Mouse (Mus musculus) hindbrain, embryonic 16.5 days (tissue): ENCODE data around the gene Mr1. TPM values are rescaled to one million over a fixed set of nuclear protein-coding genes. Genes with fewer than 3 reads are reported as not detected.

Experiments used
- ATAC-seq: fragments of 200-750 bp; cut with Nextera tagmentation; 2 replicates; pipeline ENCODE4 v1.8.0; 2017; ENCODE audit warnings: moderate TSS enrichment, moderate library complexity
- H3K27ac ChIP-seq: fragments of 300-500 bp; sonication (generic); 2 replicates; pipeline ENCODE4 v1.5.1; 2014; ENCODE audit warnings: low read depth, mild to moderate bottlenecking, control low read depth, low read length, moderate library complexity
- H3K27me3 ChIP-seq: fragments of 300-500 bp; sonication (generic); replicated peaks from 2 replicates; pipeline ENCODE4 v1.6.1; 2014; ENCODE audit warnings: low read length; ENCODE audit not compliant: control insufficient read depth, insufficient read depth
- H3K36me3 ChIP-seq: fragments of 300-500 bp; sonication (generic); 2 replicates; pipeline ENCODE4 v1.6.1; 2014; ENCODE audit warnings: mild to moderate bottlenecking, low read length, moderate library complexity, mixed read lengths; ENCODE audit not compliant: control insufficient read depth, insufficient read depth
- H3K4me1 ChIP-seq: fragments of 300-500 bp; sonication (generic); 2 replicates; pipeline ENCODE4 v1.6.1; 2014; ENCODE audit warnings: low read depth, low read length; ENCODE audit not compliant: control insufficient read depth, insufficient read depth
- H3K4me2 ChIP-seq: fragments of 300-500 bp; sonication (generic); 2 replicates; pipeline ENCODE4 v1.6.1; 2014; ENCODE audit warnings: mild to moderate bottlenecking, low read length, control low read depth, moderate library complexity
- H3K4me3 ChIP-seq: fragments of 300-500 bp; sonication (generic); 2 replicates; pipeline ENCODE4 v1.5.1; 2014; ENCODE audit warnings: mild to moderate bottlenecking, low read length, control low read depth, moderate library complexity
- H3K9ac ChIP-seq: fragments of 300-500 bp; sonication (generic); 2 replicates; pipeline ENCODE4 v1.6.1; 2014; ENCODE audit warnings: low read depth, mild to moderate bottlenecking, control low read depth, low read length, moderate library complexity
- H3K9me3 ChIP-seq: fragments of 300-500 bp; sonication (generic); 2 replicates; pipeline ENCODE4 v1.6.1; 2014; ENCODE audit warnings: mild to moderate bottlenecking, low read length, moderate library complexity; ENCODE audit not compliant: control insufficient read depth
- WGBS: fragments of 180-500 bp; shearing (Covaris S2); extraction: QIAGEN DNeasy Blood & Tissue Kit; methylation state at CpG from one replicate; pipeline ENCODE4 v1.1.7; 2014; 5-methylcytosine and 5-hydroxymethylcytosine counted together
- polyA plus RNA-seq: library from polyadenylated mRNA; unstranded; fragments of >200 nt; fragmentation: Nextera tagmentation; extraction: Ambion mirVana; gene quantifications from 2 replicates; pipeline ENCODE4 v1.2.1, GENCODE M21; 2015

Gene Mr1
- polyA plus RNA-seq, 1 experiment from 2014 or later, result 2.1 TPM

DNA sequence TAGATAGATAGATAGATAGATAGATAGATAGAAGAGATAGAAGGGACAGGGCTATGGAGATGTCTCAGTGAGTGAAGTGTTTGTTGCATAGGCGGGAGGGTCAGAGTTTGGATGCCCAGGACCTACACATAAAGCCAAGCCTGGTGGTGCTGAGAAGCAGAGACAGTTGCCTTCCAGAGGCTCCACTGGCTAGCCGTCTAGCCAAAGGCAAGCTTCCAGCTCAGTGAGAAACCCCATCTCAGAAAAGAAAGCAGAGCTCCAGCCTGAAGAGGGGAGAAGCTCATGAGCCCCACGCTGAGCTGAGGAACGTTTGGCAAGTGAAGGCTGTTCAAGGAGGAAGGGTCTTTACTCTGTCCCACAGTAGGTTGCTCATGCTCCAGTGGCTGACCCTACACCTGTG, 44.0 kb downstream of the Mr1 start:
- H3K36me3 ChIP-seq, result no peaks in the 10 kb centered on the region
- WGBS, result 73% methylated on average over 4 of the region's 4 CpGs

GRCm38 (mm10) chr1:155099280-155099848, 47.2 kb downstream of the Mr1 start, which contains the start of gene Ier5:
Ier5 (minus strand) TSS chr1:155099636.
- H3K4me1 ChIP-seq, result peaks cover 14% of the 10 kb centered on the region
- H3K36me3 ChIP-seq, result no peaks in the 10 kb centered on the region
- H3K27me3 ChIP-seq, result no peaks in the 10 kb centered on the region
- H3K9ac ChIP-seq, result peak within 1 kb of the TSS; percentile 97
- H3K9me3 ChIP-seq, result no peaks in the 10 kb centered on the region
- H3K4me2 ChIP-seq, result peak within 1 kb of the TSS; percentile 69
- under 1% methylated on average over 40 of the region's 40 CpGs for WGBS
- peak; percentile 99 for ATAC-seq
- H3K27ac ChIP-seq, result peak within 1 kb of the TSS; percentile 85
- peak within 1 kb of the TSS; percentile 89 for H3K4me3 ChIP-seq

More for the DNA sequence above, 44.0 kb downstream of the Mr1 start:
- no peak for ATAC-seq
- H3K4me2 ChIP-seq, result no peak overlapping the region
- H3K27ac ChIP-seq, result no peak overlapping the region
- no peaks in the 10 kb centered on the region for H3K27me3 ChIP-seq
- no peaks in the 10 kb centered on the region for H3K9me3 ChIP-seq
- H3K9ac ChIP-seq, result no peak overlapping the region
- H3K4me3 ChIP-seq, result no peak overlapping the region
- H3K4me1 ChIP-seq, result no peaks in the 10 kb centered on the region; the same call in 1 of the 2 replicates

GRCm38 (mm10) chr1:155098486-155099279, 47.9 kb downstream of the Mr1 start:
- Histone ChIP-seq H3K27me3 (no peaks in the 10 kb centered on the region), H3K27ac (peak overlapping the region; percentile 85), H3K4me1 (peaks cover 14% of the 10 kb centered on the region), H3K4me3 (peak overlapping the region; percentile 89), H3K36me3 (no peaks in the 10 kb centered on the region), H3K9ac (peak overlapping the region; percentile 97), H3K9me3 (no peaks in the 10 kb centered on the region), H3K4me2 (peak overlapping the region; percentile 69)
- peak; percentile 28 for ATAC-seq
- WGBS, result under 1% methylated on average over 64 of the region's 93 CpGs

GRCm38 (mm10) chr1:155097931-155098485, 48.6 kb downstream of the Mr1 start:
- Histone ChIP-seq H3K4me1 (peaks cover 21% of the 10 kb centered on the region), H3K4me3 (peak overlapping the region; percentile 89), H3K4me2 (peak overlapping the region; percentile 69), H3K9ac (peak overlapping the region; percentile 97), H3K27me3 (no peaks in the 10 kb centered on the region), H3K9me3 (no peaks in the 10 kb centered on the region), H3K36me3 (no peaks in the 10 kb centered on the region), H3K27ac (peak overlapping the region; percentile 85)
- 0% methylated on average over 33 of the region's 33 CpGs for WGBS
- ATAC-seq, result no peak; the same call in 1 of the 2 replicates

DNA sequence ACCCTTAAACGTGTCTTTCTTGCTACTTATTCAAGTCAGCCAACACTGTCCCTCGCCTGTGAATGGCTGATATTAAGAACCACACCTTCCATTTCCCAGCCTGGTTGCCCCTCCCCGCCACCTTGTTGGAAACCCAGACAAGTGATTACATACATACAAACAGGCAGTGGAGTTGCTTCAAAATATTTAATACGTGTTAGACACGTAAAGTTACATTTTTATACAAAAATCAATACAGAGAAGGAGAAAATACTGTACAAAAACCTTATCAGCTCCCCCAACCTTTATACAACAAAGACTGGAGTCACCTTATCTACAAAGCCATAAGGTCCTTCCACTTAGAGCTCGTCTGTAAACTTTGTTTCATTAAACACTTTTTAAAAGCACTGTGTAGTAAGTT, 49.3 kb downstream of the Mr1 start:
- Histone ChIP-seq H3K4me2 (peak overlapping the region; percentile 69), H3K9me3 (no peaks in the 10 kb centered on the region), H3K36me3 (no peaks in the 10 kb centered on the region), H3K4me1 (peaks cover 26% of the 10 kb centered on the region), H3K27me3 (no peaks in the 10 kb centered on the region), H3K9ac (peak overlapping the region; percentile 97; the same call in 1 of the 2 replicates), H3K4me3 (peak overlapping the region; percentile 89), H3K27ac (peak overlapping the region; percentile 85; the same call in 1 of the 2 replicates)
- ATAC-seq, result no peak
- 29% methylated on average over 6 of the region's 6 CpGs for WGBS

- H3K9me3 ChIP-seq, result no peaks in the 10 kb centered on the region
- H3K4me2 ChIP-seq, result peak overlapping the region; percentile 69
- H3K9ac ChIP-seq, result no peak overlapping the region
- WGBS, result 71% methylated on average over 4 of the region's 4 CpGs
- H3K27ac ChIP-seq, result no peak overlapping the region
- no peaks in the 10 kb centered on the region for H3K36me3 ChIP-seq
- peak overlapping the region; percentile 89 for H3K4me3 ChIP-seq
- no peak for ATAC-seq
- H3K27me3 ChIP-seq, result no peaks in the 10 kb centered on the region
- peaks cover 32% of the 10 kb centered on the region for H3K4me1 ChIP-seq
Observed at GRCm38 (mm10) chr1:155096620-155097261, 49.9 kb downstream of the Mr1 start.

DNA sequence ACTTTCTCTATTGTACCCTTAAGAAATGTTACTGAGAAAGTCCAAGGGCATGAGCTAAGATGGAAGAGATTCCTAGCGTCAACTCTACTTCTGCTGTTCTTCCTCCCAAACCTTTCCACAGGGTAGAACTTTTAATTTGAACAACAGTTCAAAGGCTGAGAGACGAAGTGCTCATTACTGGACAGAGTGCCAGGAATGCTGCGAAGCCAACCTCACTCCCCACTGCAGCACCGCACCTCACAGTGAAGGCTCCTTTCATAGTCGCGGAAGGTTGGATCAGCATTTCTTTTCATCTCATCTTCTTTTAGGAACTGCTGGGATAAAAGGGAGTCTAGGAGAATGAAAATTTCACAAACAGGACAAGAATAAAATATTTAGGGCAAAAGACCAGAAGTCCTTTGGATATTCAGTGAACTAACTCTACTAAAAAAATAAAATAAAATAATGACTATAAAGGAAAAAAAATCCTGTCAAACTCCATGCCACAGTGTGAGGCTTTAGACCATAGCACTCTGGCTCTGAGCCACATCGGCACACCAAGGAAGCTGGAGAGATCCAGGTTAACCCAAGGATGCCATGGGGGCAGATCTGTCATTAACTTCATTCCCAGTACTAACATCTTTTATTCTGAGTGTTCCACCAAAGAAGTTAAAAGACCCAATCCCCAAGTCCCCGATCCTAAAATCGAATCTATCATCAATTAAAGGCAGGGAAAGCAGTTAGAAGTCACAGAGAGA, 52.5 kb downstream of the Mr1 start:
- no peak overlapping the region for H3K9ac ChIP-seq
- H3K4me3 ChIP-seq, result no peak overlapping the region
- no peak overlapping the region for H3K4me2 ChIP-seq
- no peak for ATAC-seq
- peaks cover 35% of the 10 kb centered on the region for H3K4me1 ChIP-seq
- H3K27me3 ChIP-seq, result no peaks in the 10 kb centered on the region
- WGBS, result 45% methylated on average over 9 of the region's 9 CpGs
- H3K9me3 ChIP-seq, result no peaks in the 10 kb centered on the region
- H3K27ac ChIP-seq, result peak overlapping the region; percentile 10; the same call in 1 of the 2 replicates
- no peaks in the 10 kb centered on the region for H3K36me3 ChIP-seq

- H3K27ac ChIP-seq, result peak overlapping the region; percentile 24
- no peaks in the 10 kb centered on the region for H3K36me3 ChIP-seq
- ATAC-seq, result no peak
- no peak overlapping the region for H3K4me3 ChIP-seq
- H3K9me3 ChIP-seq, result no peaks in the 10 kb centered on the region
- WGBS, result 20% methylated on average over 4 of the region's 4 CpGs
- no peak overlapping the region for H3K4me2 ChIP-seq
- no peaks in the 10 kb centered on the region for H3K27me3 ChIP-seq
- no peak overlapping the region for H3K9ac ChIP-seq
- peaks cover 35% of the 10 kb centered on the region for H3K4me1 ChIP-seq
Observed at GRCm38 (mm10) chr1:155093145-155093791, 53.3 kb downstream of the Mr1 start.
